Mouse (Mus musculus) liver, adult 2 months (tissue): ENCODE measurements around the gene Vps18.

ENCODE experiments used
- CTCF ChIP-seq: fragments of 200-500 bp; IDR thresholded peaks from 2 replicates; pipeline ENCODE4 v1.5.1; 2011; ENCODE audit warnings: low read depth, low read length, control low read depth
- POLR2A ChIP-seq: fragments of 200-500 bp; IDR thresholded peaks from 2 replicates; pipeline ENCODE4 v1.6.1; 2011; ENCODE audit warnings: low read length, control low read depth; ENCODE audit not compliant: insufficient read depth; ENCODE audit errors: extremely low read depth

DNA sequence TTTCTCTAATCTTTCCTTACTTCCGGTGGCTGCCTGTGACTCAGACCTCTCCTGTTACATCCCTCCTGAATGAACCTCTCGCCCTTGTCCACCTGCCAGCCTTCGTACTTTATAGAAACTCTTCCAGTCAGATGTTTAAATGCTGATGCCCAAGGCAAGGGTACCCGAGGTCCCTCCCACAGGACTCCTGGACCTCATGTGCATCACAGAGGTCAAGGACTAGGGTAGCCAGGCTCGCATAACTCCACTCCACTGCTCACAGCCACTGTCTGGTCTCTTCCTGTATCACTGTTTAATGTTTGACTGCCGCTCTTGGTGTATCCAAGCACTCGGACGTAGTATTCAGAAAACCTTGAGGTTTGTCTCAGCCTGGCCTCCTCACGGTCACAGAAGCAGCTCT is 46.0 kb upstream of the Vps18 start:
- TF ChIP-seq POLR2A (no peak), CTCF (no peak)
